Mouse (Mus musculus) ES-Bruce4 (cell line): ENCODE measurements around the gene Cyp2a22. TPM values are rescaled to one million over a fixed set of nuclear protein-coding genes. Genes with fewer than 3 reads are reported as not detected.
A peak's percentile ranks its signal among the peaks of the same experiment; 100 is the strongest.
"Not testable (repeated sequence)": the region's sequence is repeated elsewhere in the genome, so short reads cannot be mapped to it uniquely, and the experiment has no call there.

ENCODE experiments used
- H3K27ac ChIP-seq: 2 replicates; pipeline ENCODE4 v1.5.1; 2012; ENCODE audit warnings: low read length, inconsistent platforms; ENCODE audit not compliant: insufficient read depth
- H3K27me3 ChIP-seq: 2 replicates; pipeline ENCODE4 v1.6.1; 2012; ENCODE audit warnings: mild to moderate bottlenecking, low read length, inconsistent platforms; ENCODE audit not compliant: control insufficient read depth, poor library complexity, insufficient read depth, severe bottlenecking
- H3K36me3 ChIP-seq: 2 replicates; pipeline ENCODE4 v1.6.1; 2012; ENCODE audit warnings: inconsistent platforms, mild to moderate bottlenecking, low read length, moderate library complexity; ENCODE audit not compliant: control insufficient read depth, poor library complexity, insufficient read depth, severe bottlenecking
- H3K4me1 ChIP-seq: one replicate; pipeline ENCODE4 v1.8.1; 2011; ENCODE audit warnings: low read length; ENCODE audit not compliant: control insufficient read depth, insufficient read depth
- H3K4me3 ChIP-seq: 2 replicates; pipeline ENCODE4 v1.5.1; 2011; ENCODE audit warnings: low read depth, mild to moderate bottlenecking, low read length
- H3K9ac ChIP-seq: 2 replicates; pipeline ENCODE4 v1.6.1; 2012; ENCODE audit warnings: low read depth, mild to moderate bottlenecking, inconsistent platforms; ENCODE audit not compliant: poor library complexity, severe bottlenecking
- H3K9me3 ChIP-seq: replicated peaks from 2 replicates; pipeline ENCODE4 v1.6.1; 2012; ENCODE audit warnings: mild to moderate bottlenecking, low read length, inconsistent platforms; ENCODE audit not compliant: control insufficient read depth, poor library complexity, insufficient read depth, severe bottlenecking
- CTCF ChIP-seq: IDR thresholded peaks from one replicate; pipeline ENCODE4 v1.8.1; 2011; ENCODE audit warnings: low read depth, low read length
- polyA plus RNA-seq: library from polyadenylated mRNA; stranded (reverse); fragments of >200 nt; gene quantifications from 2 replicates; pipeline ENCODE4 v1.2.4, GENCODE M21; 2011; ENCODE audit warnings: low read depth; ENCODE audit not compliant: missing spikeins, insufficient read depth, insufficient read length

Cyp2a22 gene
- polyA plus RNA-seq, 1 experiment = not detected

- H3K27ac ChIP-seq, H3K9ac ChIP-seq, H3K4me1 ChIP-seq, H3K4me3 ChIP-seq, H3K27me3 ChIP-seq, H3K36me3 ChIP-seq: not testable (repeated sequence)
- peaks cover 11% of the 10 kb centered on the region for H3K9me3 ChIP-seq
- peak; percentile 4 for TF ChIP-seq CTCF
These were observed 2.2 kb upstream of the Cyp2a22 start for GRCm38 (mm10) chr7:26941320-26941925.

DNA sequence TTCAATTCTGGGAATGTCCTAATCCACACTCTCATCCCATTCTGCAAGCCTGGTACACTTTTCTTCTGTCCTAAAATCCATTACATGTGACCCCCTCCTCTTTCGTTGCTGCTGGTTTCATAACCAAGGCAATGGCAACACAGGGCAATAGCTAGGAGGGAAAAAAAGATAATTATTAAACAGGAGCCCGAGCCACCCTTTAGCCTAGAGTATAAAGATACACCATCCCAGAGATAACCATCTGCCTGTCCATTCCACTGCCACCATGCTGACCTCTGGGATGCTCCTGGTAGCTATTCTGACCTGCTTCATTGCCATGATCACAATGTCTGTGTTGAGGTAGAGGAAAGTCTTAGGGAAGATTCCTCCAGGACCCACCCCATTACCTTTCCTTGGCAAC lies 22.1 kb downstream of the Cyp2a22 start:
- H3K27me3 ChIP-seq, H3K4me1 ChIP-seq, H3K9me3 ChIP-seq: not testable (repeated sequence)

More for the DNA sequence above, 22.1 kb downstream of the Cyp2a22 start:
- not testable (repeated sequence) for H3K27ac ChIP-seq, H3K36me3 ChIP-seq, H3K9ac ChIP-seq, H3K4me3 ChIP-seq

Other genes with a start within 250 kb of the Cyp2a22 start
- gene Cyp2b19, start 182.2 kb downstream of the Cyp2a22 start, polyA plus RNA-seq = not detected in 2 replicates
- not detected in 2 replicates for gene Cyp2g1, start 130.5 kb downstream of the Cyp2a22 start, polyA plus RNA-seq
- gene Cyp2a5, start 104.1 kb downstream of the Cyp2a22 start, polyA plus RNA-seq = not detected in 2 replicates
- not detected in 2 replicates for gene Cyp2a12, start 89.7 kb upstream of the Cyp2a22 start, polyA plus RNA-seq
- not detected in 2 replicates for gene Cyp2f2, start 180.5 kb upstream of the Cyp2a22 start, polyA plus RNA-seq
- not detected in 2 replicates for gene Cyp2t4, start 214.3 kb upstream of the Cyp2a22 start, polyA plus RNA-seq
- 22.2 and 22.3 TPM in 2 replicates for gene Egln2, start 227.4 kb upstream of the Cyp2a22 start, polyA plus RNA-seq
- gene Rab4b, start 239.5 kb upstream of the Cyp2a22 start, polyA plus RNA-seq = 35.8 and 39.3 TPM in 2 replicates
- not detected in 2 replicates for gene Gm21983, start 241.7 kb upstream of the Cyp2a22 start, polyA plus RNA-seq
- gene Mia, start 241.8 kb upstream of the Cyp2a22 start, polyA plus RNA-seq = 1.0 and 3.1 TPM in 2 replicates